Mouse (Mus musculus) neural tube, embryonic 11.5 days (tissue): ENCODE data around the gene Nsun6. TPM values are rescaled to one million over a fixed set of nuclear protein-coding genes. Genes with fewer than 3 reads are reported as not detected.

Experiments
- ATAC-seq: fragments of 200-750 bp; cut with Nextera tagmentation; 2 replicates; pipeline ENCODE4 v1.8.0; 2017; ENCODE audit warnings: moderate number of reproducible peaks, mild to moderate bottlenecking, moderate TSS enrichment, moderate library complexity; ENCODE audit not compliant: insufficient read depth, low FRiP score, low TSS enrichment
- DNase-seq: peaks from one replicate; pipeline ENCODE4 v3.0.0-alpha.2; 2015; ENCODE audit warnings: low spot score
- H3K27ac ChIP-seq: fragments of 300-500 bp; sonication (generic); 2 replicates; pipeline ENCODE4 v1.5.1; 2014; ENCODE audit warnings: low read depth, mild to moderate bottlenecking, low read length
- H3K27me3 ChIP-seq: fragments of 300-500 bp; sonication (generic); 2 replicates; pipeline ENCODE4 v1.6.1; 2014; ENCODE audit warnings: mild to moderate bottlenecking, low read length, mixed read lengths; ENCODE audit not compliant: control insufficient read depth, insufficient read depth
- H3K36me3 ChIP-seq: fragments of 300-500 bp; sonication (generic); 2 replicates; pipeline ENCODE4 v1.6.1; 2014; ENCODE audit warnings: mild to moderate bottlenecking, low read length, moderate library complexity, mixed read lengths; ENCODE audit not compliant: control insufficient read depth, insufficient read depth
- H3K4me1 ChIP-seq: fragments of 300-500 bp; sonication (generic); 2 replicates; pipeline ENCODE4 v1.6.1; 2014; ENCODE audit warnings: low read length, mixed read lengths; ENCODE audit not compliant: control insufficient read depth, insufficient read depth
- H3K4me2 ChIP-seq: fragments of 300-500 bp; sonication (generic); 2 replicates; pipeline ENCODE4 v1.6.1; 2014; ENCODE audit warnings: low read depth, mild to moderate bottlenecking, moderate library complexity
- H3K4me3 ChIP-seq: fragments of 300-500 bp; sonication (generic); 2 replicates; pipeline ENCODE4 v1.5.1; 2014; ENCODE audit warnings: low read depth, low read length
- H3K9ac ChIP-seq: fragments of 300-500 bp; sonication (generic); 2 replicates; pipeline ENCODE4 v1.6.1; 2014; ENCODE audit warnings: mild to moderate bottlenecking, low read length
- H3K9me3 ChIP-seq: fragments of 300-500 bp; sonication (generic); 2 replicates; pipeline ENCODE4 v1.6.1; 2016; ENCODE audit warnings: low read length; ENCODE audit not compliant: control insufficient read depth
- WGBS: fragments of 180-500 bp; shearing (Covaris S2); extraction: QIAGEN DNeasy Blood & Tissue Kit; methylation state at CpG from one replicate; pipeline ENCODE4 v1.1.7; 2014; 5-methylcytosine and 5-hydroxymethylcytosine counted together
- polyA plus RNA-seq: library from polyadenylated mRNA; unstranded; fragments of >200 nt; fragmentation: Nextera tagmentation; extraction: Ambion mirVana; gene quantifications from 2 replicates; pipeline ENCODE4 v1.2.1, GENCODE M21; 2014

Nsun6 gene
- polyA plus RNA-seq, 1 experiment from 2014 or later: 12.1 TPM

- Histone ChIP-seq H3K4me1 (no peaks in the 10 kb centered on the region), H3K4me2 (no peak overlapping the region), H3K27ac (no peak overlapping the region), H3K9me3 (no peaks in the 10 kb centered on the region), H3K4me3 (no peak overlapping the region), H3K36me3 (no peaks in the 10 kb centered on the region; the same call in 1 of the 2 replicates), H3K27me3 (no peaks in the 10 kb centered on the region), H3K9ac (no peak overlapping the region)
- DNase-seq: no peak
- no peak for ATAC-seq
- WGBS: 90% methylated on average over 3 of the region's 3 CpGs
Measured at GRCm38 (mm10) chr2:15026817-15027216, 28.1 kb downstream of the Nsun6 start.

- Histone ChIP-seq H3K27ac (no peak overlapping the region), H3K9ac (no peak overlapping the region), H3K27me3 (no peaks in the 10 kb centered on the region), H3K4me1 (no peaks in the 10 kb centered on the region), H3K4me2 (no peak overlapping the region), H3K36me3 (no peaks in the 10 kb centered on the region), H3K4me3 (no peak overlapping the region), H3K9me3 (no peaks in the 10 kb centered on the region)
- peak; percentile 54; the same call in 1 of the 2 replicates for ATAC-seq
- 88% methylated on average over 1 of the region's 1 CpGs for WGBS
- DNase-seq: no peak
Measured at GRCm38 (mm10) chr2:15008072-15008471, 46.8 kb downstream of the Nsun6 start.

GRCm38 (mm10) chr2:15007531-15007930 is 47.3 kb downstream of the Nsun6 start:
- DNase-seq (no peak), ATAC-seq (0 out of 2 replicates have a peak, but pooled peaks have one; percentile 65)
- H3K9ac ChIP-seq: no peak overlapping the region

GRCm38 (mm10) chr2:14997836-14998235 is 57.0 kb downstream of the Nsun6 start:
- no peak overlapping the region for H3K4me3 ChIP-seq
- DNase-seq: no peak
- no peaks in the 10 kb centered on the region; the same call in 1 of the 2 replicates for H3K36me3 ChIP-seq
- no peak for ATAC-seq
- 89% methylated on average over 5 of the region's 5 CpGs for WGBS
- H3K4me1 ChIP-seq: no peaks in the 10 kb centered on the region
- no peak overlapping the region for H3K27ac ChIP-seq
- no peak overlapping the region for H3K4me2 ChIP-seq
- no peaks in the 10 kb centered on the region for H3K9me3 ChIP-seq
- H3K27me3 ChIP-seq: no peaks in the 10 kb centered on the region
- H3K9ac ChIP-seq: no peak overlapping the region

More at GRCm38 (mm10) chr2:15007531-15007930, 47.3 kb downstream of the Nsun6 start:
- no peak overlapping the region for H3K4me3 ChIP-seq
- no peaks in the 10 kb centered on the region for H3K27me3 ChIP-seq
- no peak overlapping the region for H3K27ac ChIP-seq
- no peaks in the 10 kb centered on the region for H3K4me1 ChIP-seq
- no peaks in the 10 kb centered on the region for H3K36me3 ChIP-seq
- H3K4me2 ChIP-seq: no peak overlapping the region
- no peaks in the 10 kb centered on the region for H3K9me3 ChIP-seq
- WGBS: 80% methylated on average over 3 of the region's 3 CpGs

- no peak for DNase-seq
- H3K9ac ChIP-seq: no peak overlapping the region
- no peak overlapping the region for H3K4me3 ChIP-seq
- no peak overlapping the region for H3K4me2 ChIP-seq
- no peak for ATAC-seq
- no peaks in the 10 kb centered on the region for H3K4me1 ChIP-seq
- no peak overlapping the region for H3K27ac ChIP-seq
- no peaks in the 10 kb centered on the region; the same call in 1 of the 2 replicates for H3K36me3 ChIP-seq
- no peaks in the 10 kb centered on the region for H3K27me3 ChIP-seq
- WGBS: 76% methylated on average over 4 of the region's 4 CpGs
- H3K9me3 ChIP-seq: no peaks in the 10 kb centered on the region
Measured at GRCm38 (mm10) chr2:14996036-14996435, 58.8 kb downstream of the Nsun6 start.

- no peak overlapping the region for H3K4me3 ChIP-seq
- H3K9me3 ChIP-seq: no peaks in the 10 kb centered on the region
- 93% methylated on average over 4 of the region's 4 CpGs for WGBS
Measured at GRCm38 (mm10) chr2:14992531-14992930, 62.3 kb downstream of the Nsun6 start.

GRCm38 (mm10) chr2:14989350-14989749 is 65.5 kb downstream of the Nsun6 start:
- ATAC-seq: no peak
- no peak overlapping the region for H3K4me3 ChIP-seq
- 86% methylated on average over 4 of the region's 4 CpGs for WGBS

More at GRCm38 (mm10) chr2:14992531-14992930, 62.3 kb downstream of the Nsun6 start:
- Histone ChIP-seq H3K9ac (no peak overlapping the region), H3K27me3 (no peaks in the 10 kb centered on the region), H3K27ac (no peak overlapping the region), H3K4me2 (no peak overlapping the region), H3K4me1 (no peaks in the 10 kb centered on the region), H3K36me3 (no peaks in the 10 kb centered on the region)
- ATAC-seq: no peak
- DNase-seq: no peak

GRCm38 (mm10) chr2:14988451-14988850 is 66.4 kb downstream of the Nsun6 start:
- 91% methylated on average over 4 of the region's 4 CpGs for WGBS
- Histone ChIP-seq H3K9me3 (no peaks in the 10 kb centered on the region), H3K9ac (no peak overlapping the region), H3K4me1 (no peaks in the 10 kb centered on the region), H3K27me3 (no peaks in the 10 kb centered on the region), H3K4me3 (no peak overlapping the region), H3K4me2 (no peak overlapping the region), H3K36me3 (no peaks in the 10 kb centered on the region), H3K27ac (no peak overlapping the region)
- ATAC-seq (no peak), DNase-seq (no peak)

More at GRCm38 (mm10) chr2:14989350-14989749, 65.5 kb downstream of the Nsun6 start:
- no peaks in the 10 kb centered on the region for H3K4me1 ChIP-seq
- H3K9ac ChIP-seq: no peak overlapping the region
- no peaks in the 10 kb centered on the region for H3K27me3 ChIP-seq
- H3K9me3 ChIP-seq: no peaks in the 10 kb centered on the region
- no peak overlapping the region for H3K4me2 ChIP-seq
- DNase-seq: no peak
- no peak overlapping the region for H3K27ac ChIP-seq
- H3K36me3 ChIP-seq: no peaks in the 10 kb centered on the region

- Histone ChIP-seq H3K27ac (no peak overlapping the region), H3K36me3 (no peaks in the 10 kb centered on the region), H3K4me2 (no peak overlapping the region), H3K4me3 (no peak overlapping the region), H3K9ac (no peak overlapping the region), H3K9me3 (no peaks in the 10 kb centered on the region), H3K27me3 (no peaks in the 10 kb centered on the region), H3K4me1 (no peaks in the 10 kb centered on the region)
- no peak for DNase-seq
- ATAC-seq: no peak
- 90% methylated on average over 11 of the region's 11 CpGs for WGBS
Measured at GRCm38 (mm10) chr2:14984029-14984428, 70.8 kb downstream of the Nsun6 start.
